Mouse (Mus musculus) embryonic facial prominence, embryonic 11.5 days (tissue): ENCODE measurements around the gene Fam172a. TPM values are rescaled to one million over a fixed set of nuclear protein-coding genes. Genes with fewer than 3 reads are reported as not detected.
A peak's percentile ranks its signal among the peaks of the same experiment; 100 is the strongest.

Source experiments
- ATAC-seq: fragments of 200-750 bp; cut with Nextera tagmentation; replicated peaks from 2 replicates; pipeline ENCODE4 v1.8.0; 2017; ENCODE audit warnings: low read depth; ENCODE audit not compliant: insufficient number of reproducible peaks, low FRiP score, low TSS enrichment
- DNase-seq: peaks from one replicate; pipeline ENCODE4 v3.0.0-alpha.2; 2015; ENCODE audit warnings: low spot score
- H3K27ac ChIP-seq: fragments of 300-500 bp; sonication (generic); replicated peaks from 2 replicates; pipeline ENCODE4 v1.5.1; 2014; ENCODE audit warnings: mild to moderate bottlenecking, low read depth, low read length, control low read depth
- H3K27me3 ChIP-seq: fragments of 300-500 bp; sonication (generic); 2 replicates; pipeline ENCODE4 v1.6.1; 2014; ENCODE audit warnings: mild to moderate bottlenecking, low read length, moderate library complexity, mixed read lengths; ENCODE audit not compliant: control insufficient read depth, insufficient read depth
- H3K36me3 ChIP-seq: fragments of 300-500 bp; sonication (generic); replicated peaks from 2 replicates; pipeline ENCODE4 v1.6.1; 2014; ENCODE audit warnings: low read depth, mild to moderate bottlenecking, low read length, moderate library complexity, mixed read lengths; ENCODE audit not compliant: control insufficient read depth, insufficient read depth
- H3K4me1 ChIP-seq: fragments of 300-500 bp; sonication (generic); 2 replicates; pipeline ENCODE4 v1.6.1; 2014; ENCODE audit warnings: low read length, mixed read lengths; ENCODE audit not compliant: control insufficient read depth, insufficient read depth
- H3K4me2 ChIP-seq: fragments of 300-500 bp; sonication (generic); 2 replicates; pipeline ENCODE4 v1.6.1; 2014; ENCODE audit warnings: low read depth, mild to moderate bottlenecking, control low read depth, low read length, moderate library complexity
- H3K4me3 ChIP-seq: fragments of 300-500 bp; sonication (generic); 2 replicates; pipeline ENCODE4 v1.5.1; 2014; ENCODE audit warnings: low read depth, low read length, control low read depth
- H3K9ac ChIP-seq: fragments of 300-500 bp; sonication (generic); replicated peaks from 2 replicates; pipeline ENCODE4 v1.6.1; 2014; ENCODE audit warnings: mild to moderate bottlenecking, control low read depth, low read length
- H3K9me3 ChIP-seq: fragments of 300-500 bp; sonication (generic); replicated peaks from 2 replicates; pipeline ENCODE4 v1.6.1; 2016; ENCODE audit warnings: mild to moderate bottlenecking, low read length, inconsistent platforms, mixed read lengths; ENCODE audit not compliant: control insufficient read depth
- WGBS: fragments of 180-500 bp; shearing (Covaris S2); extraction: QIAGEN DNeasy Blood & Tissue Kit; methylation state at CpG from one replicate; pipeline ENCODE4 v1.1.7; 2014; 5-methylcytosine and 5-hydroxymethylcytosine counted together
- polyA plus RNA-seq: library from polyadenylated mRNA; unstranded; fragments of >200 nt; fragmentation: Nextera tagmentation; extraction: Ambion mirVana; gene quantifications from 2 replicates; pipeline ENCODE4 v1.2.1, GENCODE M21; 2014

The Fam172a gene
- polyA plus RNA-seq, 1 experiment from 2014 or later = 39.6 TPM

- Histone ChIP-seq H3K4me3 (no peak overlapping the region), H3K27ac (no peak overlapping the region), H3K36me3 (no peaks in the 10 kb centered on the region), H3K4me2 (no peak overlapping the region), H3K9me3 (no peaks in the 10 kb centered on the region), H3K27me3 (no peaks in the 10 kb centered on the region), H3K4me1 (no peaks in the 10 kb centered on the region), H3K9ac (no peak overlapping the region)
- DNase-seq (no peak), ATAC-seq (no peak)
- WGBS = 91% methylated on average over 4 of the region's 4 CpGs
Measured at GRCm38 (mm10) chr13:77826138-77826537, 124.3 kb downstream of the Fam172a start.

GRCm38 (mm10) chr13:77843017-77843654 is 141.3 kb downstream of the Fam172a start:
- no peak overlapping the region for H3K4me2 ChIP-seq
- no peaks in the 10 kb centered on the region for H3K36me3 ChIP-seq
- no peaks in the 10 kb centered on the region for H3K9me3 ChIP-seq
- DNase-seq = no peak
- 96% methylated on average over 2 of the region's 2 CpGs for WGBS
- ATAC-seq = no peak
- H3K4me1 ChIP-seq = no peaks in the 10 kb centered on the region
- H3K4me3 ChIP-seq = no peak overlapping the region
- H3K9ac ChIP-seq = no peak overlapping the region
- H3K27me3 ChIP-seq = no peaks in the 10 kb centered on the region
- H3K27ac ChIP-seq = no peak overlapping the region

- no peaks in the 10 kb centered on the region for H3K4me1 ChIP-seq
- no peaks in the 10 kb centered on the region for H3K36me3 ChIP-seq
- H3K9me3 ChIP-seq = no peaks in the 10 kb centered on the region
- DNase-seq (peak; percentile 17), ATAC-seq (no peak)
- no peaks in the 10 kb centered on the region for H3K27me3 ChIP-seq
- WGBS = 73% methylated on average over 4 of the region's 4 CpGs
- no peak overlapping the region for H3K4me3 ChIP-seq
- H3K9ac ChIP-seq = no peak overlapping the region
- H3K4me2 ChIP-seq = no peak overlapping the region
- H3K27ac ChIP-seq = no peak overlapping the region
Measured at GRCm38 (mm10) chr13:77848868-77849267, 147.0 kb downstream of the Fam172a start.

DNA sequence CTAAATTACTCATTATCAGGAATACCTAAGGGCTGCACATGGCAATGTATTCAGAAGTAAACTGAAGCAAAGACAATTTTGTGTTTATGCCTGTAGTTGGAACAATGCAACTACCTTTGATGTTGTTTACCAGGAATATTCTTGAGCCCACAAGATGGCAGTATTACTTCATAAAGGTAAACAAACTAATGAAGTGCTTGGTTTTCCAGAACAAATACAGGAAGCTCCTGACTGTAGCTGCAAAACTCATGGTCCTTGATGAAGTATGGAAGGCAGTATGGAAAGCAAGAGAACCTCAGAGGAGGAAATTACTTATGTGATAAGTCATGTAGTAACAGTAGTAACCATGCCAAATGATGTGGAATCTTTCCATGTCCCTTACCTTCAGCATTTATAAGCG is 163.0 kb downstream of the Fam172a start:
- no peak overlapping the region for H3K9ac ChIP-seq
- no peak for ATAC-seq
- 94% methylated on average over 1 of the region's 1 CpGs for WGBS
- H3K27ac ChIP-seq = no peak overlapping the region
- no peaks in the 10 kb centered on the region for H3K4me1 ChIP-seq
- H3K4me2 ChIP-seq = no peak overlapping the region
- H3K36me3 ChIP-seq = no peaks in the 10 kb centered on the region
- H3K4me3 ChIP-seq = no peak overlapping the region
- DNase-seq = peak; percentile 53
- H3K27me3 ChIP-seq = no peaks in the 10 kb centered on the region
- H3K9me3 ChIP-seq = no peaks in the 10 kb centered on the region

- H3K4me3 ChIP-seq = no peak overlapping the region
- no peaks in the 10 kb centered on the region for H3K27me3 ChIP-seq
- H3K9me3 ChIP-seq = no peaks in the 10 kb centered on the region
- no peak for DNase-seq
- no peak overlapping the region for H3K4me2 ChIP-seq
- H3K36me3 ChIP-seq = no peaks in the 10 kb centered on the region
- no peak overlapping the region for H3K9ac ChIP-seq
- no peak overlapping the region for H3K27ac ChIP-seq
- no peaks in the 10 kb centered on the region for H3K4me1 ChIP-seq
- 0 out of 2 replicates have a peak, but pooled peaks have one; percentile 39 for ATAC-seq
- WGBS = 44% methylated on average over 2 of the region's 2 CpGs
Measured at GRCm38 (mm10) chr13:77868314-77868713, 166.5 kb downstream of the Fam172a start.

DNA sequence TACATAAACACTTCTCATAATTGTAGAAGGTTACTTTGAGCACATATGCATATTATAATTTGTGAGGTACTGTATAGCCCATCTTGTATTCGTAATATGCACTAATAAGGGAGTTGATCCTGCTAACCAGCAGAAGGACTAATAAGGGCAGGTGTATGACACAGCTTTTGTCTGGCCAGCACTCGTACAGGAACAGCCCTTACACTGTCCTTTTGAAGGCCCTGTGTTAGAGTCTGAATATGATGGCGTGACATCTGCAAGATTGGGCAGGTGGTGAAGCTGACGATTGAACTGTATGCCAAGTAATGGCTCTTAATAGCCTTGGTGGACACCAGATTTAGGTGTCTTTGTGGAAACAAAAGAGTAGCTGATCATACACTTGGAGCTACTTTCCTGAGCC is 176.3 kb downstream of the Fam172a start:
- no peak overlapping the region for H3K9ac ChIP-seq
- H3K4me1 ChIP-seq = no peaks in the 10 kb centered on the region
- no peaks in the 10 kb centered on the region for H3K27me3 ChIP-seq
- DNase-seq = no peak
- H3K4me2 ChIP-seq = no peak overlapping the region
- 79% methylated on average over 4 of the region's 4 CpGs for WGBS
- no peaks in the 10 kb centered on the region for H3K36me3 ChIP-seq
- H3K9me3 ChIP-seq = no peaks in the 10 kb centered on the region
- H3K27ac ChIP-seq = no peak overlapping the region
- no peak for ATAC-seq
- H3K4me3 ChIP-seq = no peak overlapping the region

DNA sequence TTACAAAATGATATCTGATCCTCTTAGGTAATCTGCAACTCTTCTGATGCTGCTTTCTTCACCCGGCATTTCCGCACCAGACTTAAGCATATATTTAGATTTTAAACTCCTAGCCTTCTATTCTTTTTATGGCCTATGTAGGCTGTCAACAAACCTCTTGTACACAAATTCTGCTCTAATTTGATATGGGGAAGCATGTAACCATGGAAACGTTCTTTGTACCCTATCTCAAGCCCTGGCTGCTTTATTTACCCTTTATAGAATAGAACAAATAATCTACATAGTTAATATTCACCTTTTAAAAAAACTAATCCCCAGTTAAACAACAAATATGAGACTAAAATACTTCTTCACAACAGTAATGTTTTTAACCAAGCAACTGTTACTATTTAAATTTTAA is 176.7 kb downstream of the Fam172a start:
- H3K9me3 ChIP-seq = no peaks in the 10 kb centered on the region
- WGBS = 76% methylated on average over 3 of the region's 3 CpGs
- no peak for ATAC-seq

DNA sequence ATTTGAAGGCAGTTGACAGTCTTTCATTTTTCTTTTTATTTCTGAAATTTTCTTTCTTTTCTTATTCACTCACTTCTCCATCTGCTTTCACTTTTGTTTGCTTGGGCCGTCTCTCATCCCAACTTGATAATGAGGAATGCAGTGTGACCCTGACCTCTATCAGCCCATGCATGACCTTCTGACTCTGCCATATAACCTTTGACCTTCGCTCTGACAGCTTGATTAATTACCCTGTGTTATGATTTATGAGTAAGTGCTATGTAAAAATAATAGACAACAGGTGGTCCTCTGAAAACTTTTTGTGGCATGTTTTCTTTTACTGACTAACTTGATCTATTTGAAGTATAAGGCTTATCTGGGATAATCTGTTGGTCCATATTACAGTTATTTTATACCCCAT is 195.8 kb downstream of the Fam172a start:
- Histone ChIP-seq H3K27ac (no peak overlapping the region), H3K4me3 (no peak overlapping the region), H3K27me3 (no peaks in the 10 kb centered on the region), H3K4me2 (no peak overlapping the region), H3K4me1 (no peaks in the 10 kb centered on the region), H3K9me3 (no peaks in the 10 kb centered on the region), H3K36me3 (no peaks in the 10 kb centered on the region), H3K9ac (no peak overlapping the region)
- DNase-seq (peak; percentile 36), ATAC-seq (no peak)
- WGBS = 17% methylated on average over 2 of the region's 2 CpGs

More for the DNA sequence above, 176.7 kb downstream of the Fam172a start:
- no peaks in the 10 kb centered on the region for H3K4me1 ChIP-seq
- DNase-seq = no peak
- H3K36me3 ChIP-seq = no peaks in the 10 kb centered on the region
- no peaks in the 10 kb centered on the region for H3K27me3 ChIP-seq
- H3K4me2 ChIP-seq = no peak overlapping the region
- no peak overlapping the region for H3K27ac ChIP-seq
- no peak overlapping the region for H3K9ac ChIP-seq
- H3K4me3 ChIP-seq = no peak overlapping the region
